Mouse (Mus musculus) brain, embryonic 14.5 days (tissue): Measurements from ENCODE around the gene Eif2s2.

Experiments used
- CTCF ChIP-seq: fragments of 200-500 bp; IDR thresholded peaks from 2 replicates; pipeline ENCODE4 v1.5.1; 2012; ENCODE audit warnings: inconsistent platforms, mild to moderate bottlenecking, moderate library complexity, borderline replicate concordance; ENCODE audit not compliant: insufficient read depth, insufficient read length; ENCODE audit errors: extremely low read depth
- POLR2A ChIP-seq: fragments of 200-500 bp; IDR thresholded peaks from 2 replicates; pipeline ENCODE4 v1.6.1; 2012; ENCODE audit warnings: mild to moderate bottlenecking, inconsistent platforms, borderline replicate concordance; ENCODE audit not compliant: poor library complexity, insufficient read depth, insufficient read length, severe bottlenecking; ENCODE audit errors: extremely low read depth

GRCm38 (mm10) chr2:154926843-154927242 lies 34.1 kb upstream of the Eif2s2 start:
- TF ChIP-seq CTCF (no peak), POLR2A (no peak)
